ENCODE assay signal across 19 mouse cellular contexts in the genomic region with DNA sequence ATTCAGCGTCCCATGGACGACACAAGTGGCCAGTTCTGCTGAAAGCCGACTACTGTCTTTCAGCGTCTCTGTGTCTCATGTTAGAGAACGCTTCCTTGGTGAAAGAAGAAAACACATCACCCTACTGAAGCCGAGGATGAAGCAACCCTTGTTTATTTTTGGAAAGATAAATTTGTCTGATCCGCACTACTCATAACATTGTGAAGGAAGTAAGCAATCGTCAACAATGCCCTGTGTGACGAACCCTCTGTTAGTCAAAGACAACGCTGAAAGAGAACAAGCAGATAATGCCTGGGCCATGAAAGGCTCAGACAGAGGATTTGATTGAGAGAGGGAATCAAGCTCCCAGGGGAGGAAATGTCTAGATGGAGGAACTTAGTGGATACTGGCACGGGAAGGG. TPM values are rescaled to one million over a fixed set of nuclear protein-coding genes. Genes with fewer than 3 reads are reported as not detected.
DNase-seq lines count a peak whose midpoint lies in the region; ATAC-seq and TF ChIP-seq lines count a peak whose summit lies in the region.
"Had no signal": no experiment of that assay in that cellular context is flagged by ENCODE, and none has a peak within 500 bp of the region (broad histone marks: within the 10 kb centered on the region; RNA-seq: fewer than 3 reads in every experiment).

No protein-coding gene starts in this region.

- no peak for TF ChIP-seq EP300 in heart, postnatal 0 days (IDR thresholded peaks at IDR 0.05; ENCODE audit: low read depth)
- TF ChIP-seq EP300 in lung, postnatal 0 days (IDR thresholded peaks at IDR 0.05) = no peak

- H3K9ac ChIP-seq in heart, postnatal 0 days (replicated peaks; ENCODE audit: low read depth, low read length) = no peak overlapping the region
- no peak overlapping the region for H3K9ac ChIP-seq in lung, postnatal 0 days (replicated peaks; ENCODE audit: low read depth)
- H3K9ac ChIP-seq: embryonic facial prominence, embryonic 13.5 days; forebrain, embryonic 13.5 days; forebrain, postnatal 0 days; heart, embryonic 13.5 days; hindbrain, embryonic 13.5 days had no signal

- peaks cover 36% of the 10 kb centered on the region for H3K36me3 ChIP-seq in heart, postnatal 0 days (replicated peaks; ENCODE audit: control insufficient read depth, insufficient read depth, low read length)
- H3K36me3 ChIP-seq in lung, postnatal 0 days (ENCODE audit: insufficient read depth, low read length) = peaks cover 4% of the 10 kb centered on the region
- H3K36me3 ChIP-seq in small intestine, adult 2 months (ENCODE audit: control insufficient read depth, insufficient read depth, low read length) = peaks cover 19% of the 10 kb centered on the region

- H3K27me3 ChIP-seq in heart, postnatal 0 days (ENCODE audit: control insufficient read depth, insufficient read depth, low read length) = no peaks in the 10 kb centered on the region
- no peaks in the 10 kb centered on the region for H3K27me3 ChIP-seq in lung, postnatal 0 days (replicated peaks; ENCODE audit: insufficient read depth, low read length)
- H3K27me3 ChIP-seq in small intestine, adult 2 months (ENCODE audit: control insufficient read depth, insufficient read depth, low read length) = no peaks in the 10 kb centered on the region
- H3K27me3 ChIP-seq: embryonic facial prominence, embryonic 13.5 days; forebrain, embryonic 13.5 days; heart, embryonic 13.5 days; hindbrain, embryonic 13.5 days had no signal

- H3K4me3 ChIP-seq in heart, postnatal 0 days (ENCODE audit: low read depth, low read length) = no peak overlapping the region
- H3K4me3 ChIP-seq in lung, postnatal 0 days (ENCODE audit: low read depth, low read length) = no peak overlapping the region
- H3K4me3 ChIP-seq in small intestine, adult 2 months (ENCODE audit: low read depth, low read length) = no peak overlapping the region
- H3K4me3 ChIP-seq: embryonic facial prominence, embryonic 13.5 days; forebrain, embryonic 13.5 days; heart, embryonic 13.5 days; hindbrain, embryonic 13.5 days had no signal

- H3K4me2 ChIP-seq in heart, postnatal 0 days (ENCODE audit: low read depth, low read length) = no peak overlapping the region
- no peak overlapping the region for H3K4me2 ChIP-seq in lung, postnatal 0 days (replicated peaks; ENCODE audit: low read depth, low read length)
- H3K4me2 ChIP-seq: embryonic facial prominence, embryonic 13.5 days; forebrain, embryonic 13.5 days; heart, embryonic 13.5 days; hindbrain, embryonic 13.5 days had no signal

- TF ChIP-seq POLR2A in small intestine, adult 2 months (IDR thresholded peaks at IDR 0.05; ENCODE audit: low read depth, low read length) = no peak

- WGBS in heart, postnatal 0 days = 71% methylated on average over 11 of the region's 11 CpGs
- 65% methylated on average over 11 of the region's 11 CpGs for WGBS in lung, postnatal 0 days
- 77% methylated on average over 11 of the region's 11 CpGs for WGBS in small intestine, adult 2 months

- no peaks in the 10 kb centered on the region for H3K9me3 ChIP-seq in heart, postnatal 0 days (replicated peaks; ENCODE audit: control insufficient read depth, low read length)
- H3K9me3 ChIP-seq in lung, postnatal 0 days (ENCODE audit: low read length) = no peaks in the 10 kb centered on the region
- H3K9me3 ChIP-seq: embryonic facial prominence, embryonic 13.5 days; forebrain, embryonic 13.5 days; heart, embryonic 13.5 days; hindbrain, embryonic 13.5 days had no signal

- DNase-seq in heart, postnatal 0 days (ENCODE audit: low spot score) = no peak
- DNase-seq in heart, adult 18-20 months = no peak
- peak; percentile 65 for DNase-seq in lung, postnatal 0 days (ENCODE audit: low spot score)
- no peak for DNase-seq in lung, postnatal 14 days
- DNase-seq in cerebellum, adult 8-10 months = no peak
- DNase-seq: adrenal gland, adult 2 months; adrenal gland, postnatal 25 days; cerebellum, adult 11-12 months; cerebellum, adult 9-11 months; cerebellum, postnatal 36 days; forebrain, postnatal 0 days; gastrocnemius, postnatal 36 days; heart, postnatal 10 days had no signal

- TF ChIP-seq CTCF in heart, postnatal 0 days (IDR thresholded peaks at IDR 0.05; ENCODE audit: low read depth) = no peak
- TF ChIP-seq CTCF in lung, postnatal 0 days (IDR thresholded peaks at IDR 0.05) = no peak
- no peak for TF ChIP-seq CTCF in small intestine, adult 2 months (IDR thresholded peaks at IDR 0.05; ENCODE audit: extremely low read depth, insufficient read length, insufficient replicate concordance, low read depth, low read length)

- H3K27ac ChIP-seq in heart, postnatal 0 days (ENCODE audit: low read depth) = 0 out of 2 replicates have a peak overlapping the region, but pooled peaks have one; percentile 18
- H3K27ac ChIP-seq in lung, postnatal 0 days (ENCODE audit: low read length) = no peak overlapping the region
- peak overlapping the region; percentile 33; the same call in 1 of the 2 replicates for H3K27ac ChIP-seq in small intestine, adult 2 months (ENCODE audit: insufficient read depth, low read depth, low read length)
- H3K27ac ChIP-seq: embryonic facial prominence, embryonic 13.5 days; forebrain, embryonic 13.5 days; heart, embryonic 13.5 days; hindbrain, embryonic 13.5 days; hindbrain, postnatal 0 days had no signal

- peaks cover 21% of the 10 kb centered on the region for H3K4me1 ChIP-seq in heart, postnatal 0 days (ENCODE audit: control insufficient read depth, insufficient read depth)
- peaks cover 19% of the 10 kb centered on the region; the same call in 1 of the 2 replicates for H3K4me1 ChIP-seq in lung, postnatal 0 days (ENCODE audit: insufficient read depth, low read depth, low read length)
- H3K4me1 ChIP-seq in small intestine, adult 2 months (ENCODE audit: control insufficient read depth, insufficient read depth, insufficient read length, low read length) = peaks cover 3% of the 10 kb centered on the region

- ATAC-seq in heart, postnatal 0 days (ENCODE audit: insufficient read depth, low read depth) = no peak
- ATAC-seq in lung, postnatal 0 days = peak; percentile 30
- ATAC-seq: forebrain, embryonic 13.5 days; forebrain, postnatal 0 days; hindbrain, postnatal 0 days had no signal

RNA-seq across cellular contexts. Expression of gene Snx18, which starts 27.0 kb away (rescaled TPM):
- total RNA-seq in heart, postnatal 0 days (2014; rRNA removed; ENCODE audit: low replicate concordance) = 32.4 and 50.9 TPM in 2 replicates
- polyA plus RNA-seq in heart, postnatal 0 days (2015; fragmentation: Nextera tagmentation; extraction: Ambion mirVana) = 9.2 and 9.8 TPM in 2 replicates
- total RNA-seq in heart, adult 18-20 months (2021) = 10 to 100 TPM; 20.2 to 20.4 TPM
- polyA plus RNA-seq in lung, postnatal 0 days (2015; fragmentation: Nextera tagmentation; extraction: Ambion mirVana) = 18.1 and 22.0 TPM in 2 replicates
- 9.2 and 11.1 TPM in 2 replicates for polyA plus RNA-seq in small intestine, adult 2 months (2012; rRNA removed)
